Mouse (Mus musculus) limb, embryonic 14.5 days (tissue): ENCODE data around the gene Fam90a1a. TPM values are rescaled to one million over a fixed set of nuclear protein-coding genes. Genes with fewer than 3 reads are reported as not detected.

Experiments
- ATAC-seq: fragments of 200-750 bp; cut with Nextera tagmentation; 2 replicates; pipeline ENCODE4 v1.8.0; 2017; ENCODE audit warnings: low read depth, moderate number of reproducible peaks, moderate TSS enrichment; ENCODE audit not compliant: low FRiP score
- DNase-seq: peaks from one replicate; pipeline ENCODE4 v3.0.0-alpha.2; 2015; ENCODE audit warnings: low spot score
- H3K27ac ChIP-seq: fragments of 300-500 bp; sonication (generic); replicated peaks from 2 replicates; pipeline ENCODE4 v1.5.1; 2014; ENCODE audit warnings: low read depth, mild to moderate bottlenecking, low read length, moderate library complexity, mixed read lengths
- H3K27me3 ChIP-seq: fragments of 300-500 bp; sonication (generic); 2 replicates; pipeline ENCODE4 v1.6.1; 2014; ENCODE audit warnings: low read length, mixed read lengths; ENCODE audit not compliant: control insufficient read depth, insufficient read depth
- H3K36me3 ChIP-seq: fragments of 300-500 bp; sonication (generic); 2 replicates; pipeline ENCODE4 v1.6.1; 2014; ENCODE audit warnings: mild to moderate bottlenecking, low read length, moderate library complexity, mixed read lengths; ENCODE audit not compliant: control insufficient read depth, insufficient read depth
- H3K4me1 ChIP-seq: fragments of 300-500 bp; sonication (generic); 2 replicates; pipeline ENCODE4 v1.6.1; 2014; ENCODE audit warnings: antibody characterized with exemption, low read length, mixed read lengths; ENCODE audit not compliant: control insufficient read depth, insufficient read depth
- H3K4me2 ChIP-seq: fragments of 300-500 bp; sonication (generic); replicated peaks from 2 replicates; pipeline ENCODE4 v1.6.1; 2014; ENCODE audit warnings: low read depth, mild to moderate bottlenecking, low read length, moderate library complexity; ENCODE audit not compliant: severe bottlenecking
- H3K4me3 ChIP-seq: fragments of 300-500 bp; sonication (generic); replicated peaks from 2 replicates; pipeline ENCODE4 v1.5.1; 2014; ENCODE audit warnings: low read length
- H3K9ac ChIP-seq: fragments of 300-500 bp; sonication (generic); 2 replicates; pipeline ENCODE4 v1.6.1; 2014; ENCODE audit warnings: mild to moderate bottlenecking, low read depth, low read length, moderate library complexity; ENCODE audit not compliant: severe bottlenecking
- H3K9me3 ChIP-seq: fragments of 300-500 bp; sonication (generic); 2 replicates; pipeline ENCODE4 v1.6.1; 2016; ENCODE audit warnings: low read length; ENCODE audit not compliant: control insufficient read depth
- POLR2A ChIP-seq: fragments of 200-500 bp; IDR thresholded peaks from 2 replicates; pipeline ENCODE4 v1.8.0; 2012; ENCODE audit warnings: inconsistent platforms, mild to moderate bottlenecking, moderate library complexity, borderline replicate concordance; ENCODE audit not compliant: insufficient read depth, insufficient read length; ENCODE audit errors: extremely low read depth
- WGBS: fragments of 180-500 bp; shearing (Covaris S2); extraction: QIAGEN DNeasy Blood & Tissue Kit; methylation state at CpG from one replicate; pipeline ENCODE4 v1.1.7; 2014; 5-methylcytosine and 5-hydroxymethylcytosine counted together
- polyA plus RNA-seq, 2 experiments: library from polyadenylated mRNA; depleted of rRNA in 1 of 2; stranded (reverse) in 1 of 2; unstranded in 1 of 2; fragments of >200 nt; fragmentation: Nextera tagmentation in 1 of 2; extraction: Ambion mirVana in 1 of 2; gene quantifications; 2 replicates each; pipeline versions ENCODE4 v1.2.1 to v1.2.3; 2012 to 2014

Fam90a1a gene
- polyA plus RNA-seq, 2 experiments, result not detected

DNA sequence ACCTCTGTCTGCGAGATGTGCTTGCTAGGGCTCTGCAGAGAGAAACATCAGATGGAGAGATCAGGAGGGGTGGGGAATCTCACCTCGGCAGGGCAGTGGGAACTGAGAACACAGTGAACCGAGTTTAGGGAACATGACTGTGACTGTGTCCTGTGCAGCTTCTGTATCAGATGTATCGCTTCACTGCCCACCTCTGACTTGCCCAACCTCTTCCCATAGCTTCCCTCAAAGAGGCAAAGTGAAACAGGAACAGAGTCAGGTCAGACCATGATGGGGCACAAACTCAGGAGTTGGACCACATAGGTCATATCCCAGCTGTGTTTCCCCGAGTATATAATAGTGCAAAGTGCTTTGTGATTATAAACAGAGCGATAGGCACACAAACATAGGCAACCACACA lies 47.9 kb downstream of the Fam90a1a start:
- no peak for ATAC-seq
- Histone ChIP-seq H3K9ac (no peak overlapping the region), H3K4me1 (no peaks in the 10 kb centered on the region), H3K27me3 (no peaks in the 10 kb centered on the region), H3K27ac (no peak overlapping the region), H3K4me2 (no peak overlapping the region), H3K9me3 (no peaks in the 10 kb centered on the region), H3K4me3 (no peak overlapping the region), H3K36me3 (no peaks in the 10 kb centered on the region)
- no peak for DNase-seq
- TF ChIP-seq POLR2A, result no peak
- WGBS, result 82% methylated on average over 6 of the region's 6 CpGs

DNA sequence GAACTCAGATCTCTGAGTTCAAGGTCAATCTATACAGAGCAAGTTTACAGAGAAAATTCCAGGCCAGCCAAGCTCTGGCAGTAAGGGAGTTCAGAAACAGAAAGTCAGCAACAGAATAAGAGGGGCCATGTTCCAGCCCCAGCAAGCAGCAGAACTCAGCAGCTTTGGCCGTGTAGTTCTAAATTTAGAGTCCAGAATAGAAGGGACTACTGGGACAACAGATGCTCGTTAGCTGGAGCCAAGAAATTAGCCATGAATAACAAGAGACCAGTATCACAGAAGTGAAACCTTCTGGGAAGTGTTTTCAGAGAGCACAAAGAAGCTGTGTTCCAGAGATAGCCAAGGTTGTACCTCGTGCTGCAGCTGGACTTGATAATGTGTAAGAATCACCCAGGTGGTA lies 50.9 kb downstream of the Fam90a1a start:
- H3K9ac ChIP-seq, result no peak overlapping the region
- no peaks in the 10 kb centered on the region for H3K9me3 ChIP-seq
- no peaks in the 10 kb centered on the region for H3K36me3 ChIP-seq
- no peak for DNase-seq
- no peaks in the 10 kb centered on the region for H3K4me1 ChIP-seq
- no peak overlapping the region for H3K27ac ChIP-seq
- no peak for TF ChIP-seq POLR2A
- WGBS, result 46% methylated on average over 3 of the region's 3 CpGs
- no peaks in the 10 kb centered on the region for H3K27me3 ChIP-seq
- ATAC-seq, result no peak
- H3K4me3 ChIP-seq, result no peak overlapping the region
- no peak overlapping the region for H3K4me2 ChIP-seq

DNA sequence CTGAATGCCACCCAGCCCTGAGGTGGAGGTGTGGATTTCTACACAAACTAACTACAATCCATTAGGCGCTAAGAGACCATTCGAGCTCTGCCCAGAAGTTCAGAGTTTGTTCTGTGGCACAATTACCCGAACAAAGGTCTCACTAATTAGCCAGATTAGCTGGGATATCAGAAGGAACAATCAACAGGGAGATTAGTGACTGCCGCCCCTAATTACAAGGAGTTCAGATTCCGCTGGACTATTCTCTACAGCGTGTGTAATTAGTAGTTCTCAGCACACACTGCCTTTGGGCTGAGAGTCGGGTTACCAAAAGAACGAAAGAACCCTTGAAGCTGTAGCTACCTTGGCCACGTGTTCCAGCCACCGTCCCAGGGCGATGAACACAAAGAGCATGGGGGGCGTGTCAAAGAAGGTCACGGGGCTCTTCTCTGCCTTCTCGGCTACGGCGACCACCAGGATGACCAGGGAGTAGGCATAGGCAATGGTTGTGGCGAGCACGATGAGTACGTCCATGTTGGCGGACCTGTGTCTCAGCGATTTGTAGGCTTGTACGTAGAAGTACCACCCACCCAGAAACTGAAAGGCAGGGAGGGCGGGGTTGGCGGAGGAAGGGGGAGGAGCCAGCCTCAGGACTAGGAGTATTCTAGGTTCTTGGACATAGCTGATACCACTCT lies 54.7 kb downstream of the Fam90a1a start:
- H3K4me2 ChIP-seq, result no peak overlapping the region
- H3K9me3 ChIP-seq, result no peaks in the 10 kb centered on the region
- ATAC-seq (no peak), DNase-seq (no peak)
- H3K9ac ChIP-seq, result no peak overlapping the region
- 72% methylated on average over 24 of the region's 24 CpGs for WGBS
- H3K4me3 ChIP-seq, result no peak overlapping the region
- H3K27me3 ChIP-seq, result no peaks in the 10 kb centered on the region
- TF ChIP-seq POLR2A, result no peak
- H3K4me1 ChIP-seq, result no peaks in the 10 kb centered on the region
- no peaks in the 10 kb centered on the region for H3K36me3 ChIP-seq
- H3K27ac ChIP-seq, result no peak overlapping the region

Other genes starting within 250 kb of the Fam90a1a start
- 0.29 TPM in 1 of 2 replicates, not detected in the other for gene Defa24, start 224.2 kb upstream of the Fam90a1a start, polyA plus RNA-seq (2012; rRNA removed)
- gene Defa24, start 224.2 kb upstream of the Fam90a1a start, polyA plus RNA-seq (2014; fragmentation: Nextera tagmentation; extraction: Ambion mirVana), result not detected in 2 replicates
- gene Defb50, start 135.2 kb upstream of the Fam90a1a start, polyA plus RNA-seq (2012; rRNA removed), result not detected in 2 replicates
- gene Defb50, start 135.2 kb upstream of the Fam90a1a start, polyA plus RNA-seq (2014; fragmentation: Nextera tagmentation; extraction: Ambion mirVana), result not detected in 2 replicates
- gene Defb2, start 118.8 kb upstream of the Fam90a1a start, polyA plus RNA-seq (2012; rRNA removed), result not detected in 2 replicates
- 1.8 TPM in 1 of 2 replicates, not detected in the other for gene Defb2, start 118.8 kb upstream of the Fam90a1a start, polyA plus RNA-seq (2014; fragmentation: Nextera tagmentation; extraction: Ambion mirVana)
- gene Defb10, start 99.8 kb upstream of the Fam90a1a start, polyA plus RNA-seq (2012; rRNA removed), result not detected in 2 replicates
- not detected in 2 replicates for gene Defb10, start 99.8 kb upstream of the Fam90a1a start, polyA plus RNA-seq (2014; fragmentation: Nextera tagmentation; extraction: Ambion mirVana)
- gene Defb9, start 73.3 kb upstream of the Fam90a1a start, polyA plus RNA-seq (2012; rRNA removed), result not detected in 2 replicates
- gene Defb9, start 73.3 kb upstream of the Fam90a1a start, polyA plus RNA-seq (2014; fragmentation: Nextera tagmentation; extraction: Ambion mirVana), result not detected in 2 replicates
- gene Defb11, start 52.3 kb upstream of the Fam90a1a start, polyA plus RNA-seq (2012; rRNA removed), result not detected in 2 replicates
- not detected in 2 replicates for gene Defb11, start 52.3 kb upstream of the Fam90a1a start, polyA plus RNA-seq (2014; fragmentation: Nextera tagmentation; extraction: Ambion mirVana)
- not detected in 2 replicates for gene Defb15, start 26.0 kb upstream of the Fam90a1a start, polyA plus RNA-seq (2012; rRNA removed)
- not detected in 2 replicates for gene Defb15, start 26.0 kb upstream of the Fam90a1a start, polyA plus RNA-seq (2014; fragmentation: Nextera tagmentation; extraction: Ambion mirVana)
- gene Defb35, start 20.4 kb upstream of the Fam90a1a start, polyA plus RNA-seq (2012; rRNA removed), result not detected in 2 replicates
- gene Defb35, start 20.4 kb upstream of the Fam90a1a start, polyA plus RNA-seq (2014; fragmentation: Nextera tagmentation; extraction: Ambion mirVana), result not detected in 2 replicates
- gene Defb13, start 12.0 kb upstream of the Fam90a1a start, polyA plus RNA-seq (2012; rRNA removed), result not detected in 2 replicates
- gene Defb13, start 12.0 kb upstream of the Fam90a1a start, polyA plus RNA-seq (2014; fragmentation: Nextera tagmentation; extraction: Ambion mirVana), result not detected in 2 replicates
- not detected in 2 replicates for gene Ccdc70, start 11.1 kb downstream of the Fam90a1a start, polyA plus RNA-seq (2012; rRNA removed)
- gene Ccdc70, start 11.1 kb downstream of the Fam90a1a start, polyA plus RNA-seq (2014; fragmentation: Nextera tagmentation; extraction: Ambion mirVana), result not detected in 2 replicates
- gene Atp7b, start 101.6 kb downstream of the Fam90a1a start, polyA plus RNA-seq (2012; rRNA removed), result 0.63 TPM in 2 replicates
- gene Atp7b, start 101.6 kb downstream of the Fam90a1a start, polyA plus RNA-seq (2014; fragmentation: Nextera tagmentation; extraction: Ambion mirVana), result 0.29 and 0.37 TPM in 2 replicates
- 11.3 and 13.6 TPM in 2 replicates for gene Alg11, start 102.0 kb downstream of the Fam90a1a start, polyA plus RNA-seq (2012; rRNA removed)
- 23.4 and 27.6 TPM in 2 replicates for gene Alg11, start 102.0 kb downstream of the Fam90a1a start, polyA plus RNA-seq (2014; fragmentation: Nextera tagmentation; extraction: Ambion mirVana)
- 0.05 and 0.26 TPM in 2 replicates for gene Nek5, start 166.3 kb downstream of the Fam90a1a start, polyA plus RNA-seq (2012; rRNA removed)
- 0.15 and 0.32 TPM in 2 replicates for gene Nek5, start 166.3 kb downstream of the Fam90a1a start, polyA plus RNA-seq (2014; fragmentation: Nextera tagmentation; extraction: Ambion mirVana)
- gene Nek3, start 207.7 kb downstream of the Fam90a1a start, polyA plus RNA-seq (2012; rRNA removed), result 4.3 and 6.1 TPM in 2 replicates
- 4.0 and 4.9 TPM in 2 replicates for gene Nek3, start 207.7 kb downstream of the Fam90a1a start, polyA plus RNA-seq (2014; fragmentation: Nextera tagmentation; extraction: Ambion mirVana)
- 30.6 and 36.7 TPM in 2 replicates for gene Ckap2, start 227.1 kb downstream of the Fam90a1a start, polyA plus RNA-seq (2012; rRNA removed)
- gene Ckap2, start 227.1 kb downstream of the Fam90a1a start, polyA plus RNA-seq (2014; fragmentation: Nextera tagmentation; extraction: Ambion mirVana), result 40.3 and 43.0 TPM in 2 replicates
- gene Vps36, start 234.1 kb downstream of the Fam90a1a start, polyA plus RNA-seq (2012; rRNA removed), result 18.1 and 21.6 TPM in 2 replicates
- 32.5 and 33.3 TPM in 2 replicates for gene Vps36, start 234.1 kb downstream of the Fam90a1a start, polyA plus RNA-seq (2014; fragmentation: Nextera tagmentation; extraction: Ambion mirVana)